Mouse (Mus musculus): ENCODE results near the gene Kif5a.

The Kif5a gene

DNA sequence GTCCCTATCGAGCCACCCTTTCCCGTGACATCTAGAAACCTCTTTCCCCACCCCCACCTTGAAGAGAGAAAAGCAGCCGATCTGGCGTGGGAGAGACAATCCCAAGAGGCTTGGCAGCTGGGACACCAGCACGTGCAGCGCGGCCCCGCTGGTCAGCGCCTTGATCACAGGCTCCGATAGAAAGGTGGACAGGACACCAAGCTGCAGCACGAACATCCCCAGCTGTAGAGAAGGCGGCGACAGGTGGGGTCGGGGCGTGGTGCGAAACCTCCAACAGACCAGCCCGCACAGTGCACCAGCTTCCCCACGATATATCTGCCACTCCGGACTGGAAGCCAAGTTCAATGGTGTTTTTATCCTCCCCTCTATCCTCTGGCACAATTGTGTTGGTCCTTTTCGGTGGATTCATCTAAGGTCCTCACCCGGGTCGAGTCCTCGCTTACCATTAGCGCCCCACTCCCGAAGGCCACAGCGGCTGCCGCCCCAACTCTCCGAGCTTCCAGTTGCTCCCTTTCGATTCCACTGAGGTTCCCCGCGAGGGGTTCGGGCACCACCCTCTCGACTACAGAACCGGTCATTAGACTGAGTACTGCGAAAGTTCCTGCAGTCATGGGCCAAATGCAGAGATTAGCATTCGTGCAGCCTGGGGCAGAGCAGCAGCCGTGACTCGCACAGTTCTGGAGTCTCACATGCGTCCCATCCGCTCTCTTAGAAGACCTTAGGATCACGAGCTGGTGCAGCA, 84.7 kb downstream of the Kif5a start:
- CTCF ChIA-PET, result interaction anchor here (0.7 to 1.4 kb wide), 2 partner anchors 10 to 147 kb away, joined by 3 read pairs; no protein-coding TSS in a partner anchor

- CTCF ChIA-PET, result no interaction called here
Observed at GRCm38 (mm10) chr10:127177719-127178118, 85.4 kb downstream of the Kif5a start.

DNA sequence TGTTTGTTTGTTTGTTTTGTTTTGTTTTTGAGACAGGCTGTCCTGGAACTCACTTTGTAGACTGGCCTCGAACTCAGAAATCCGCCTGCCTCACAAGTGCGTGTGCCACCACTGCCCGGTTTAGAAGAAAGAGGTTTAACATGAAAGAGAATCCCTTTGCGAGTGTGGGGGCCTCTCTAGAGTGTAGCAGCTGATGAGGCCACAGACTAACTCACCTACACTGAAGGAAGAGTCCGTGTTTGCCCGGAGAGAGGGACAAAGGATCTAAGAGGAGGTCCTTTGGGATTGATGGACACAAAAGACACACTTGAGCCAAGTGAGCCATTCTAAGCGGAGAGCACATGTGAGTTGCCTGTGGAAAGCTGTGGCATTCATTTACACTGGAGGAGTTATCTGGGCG, 85.9 kb downstream of the Kif5a start:
- CTCF ChIA-PET, result no interaction called here

- CTCF ChIA-PET, result no interaction called here
Observed at GRCm38 (mm10) chr10:127176756-127177155, 86.4 kb downstream of the Kif5a start.

- CTCF ChIA-PET, result no interaction called here
Observed at GRCm38 (mm10) chr10:127176228-127176627, 86.9 kb downstream of the Kif5a start.

All from spleen, embryonic (tissue).